20 mouse cellular contexts compared by ENCODE assay signal in genomic region chr10:45783461-45784149, GRCm38 (mm10).
DNase-seq lines count a peak whose midpoint lies in the region; ATAC-seq lines count a peak whose summit lies in the region.
"Had no signal": no experiment of that assay in that cellular context is flagged by ENCODE, and none has a peak within 500 bp of the region (broad histone marks: within the 10 kb centered on the region; RNA-seq: fewer than 3 reads in every experiment).

No protein-coding gene starts in this region.

- no peak overlapping the region for H3K9ac ChIP-seq in forebrain, embryonic 12.5 days
- H3K9ac ChIP-seq in forebrain, embryonic 14.5 days (ENCODE audit: low read length): no peak overlapping the region
- no peak overlapping the region for H3K9ac ChIP-seq in midbrain, embryonic 14.5 days (replicated peaks; ENCODE audit: low read length)
- H3K9ac ChIP-seq in neural tube, embryonic 13.5 days: no peak overlapping the region

- H3K4me1 ChIP-seq in forebrain, embryonic 12.5 days: peaks cover 20% of the 10 kb centered on the region
- H3K4me1 ChIP-seq in forebrain, embryonic 14.5 days (ENCODE audit: control insufficient read depth, insufficient read depth, low read length): peaks cover 6% of the 10 kb centered on the region; the same call in 1 of the 2 replicates
- peaks cover 70% of the 10 kb centered on the region for H3K4me1 ChIP-seq in midbrain, embryonic 10.5 days
- H3K4me1 ChIP-seq in midbrain, embryonic 14.5 days (ENCODE audit: control insufficient read depth, insufficient read depth, low read length): no peaks in the 10 kb centered on the region
- H3K4me1 ChIP-seq in neural tube, embryonic 13.5 days (replicated peaks): peaks cover 26% of the 10 kb centered on the region

- no peak overlapping the region; the same call in 1 of the 2 replicates for H3K27ac ChIP-seq in forebrain, embryonic 12.5 days
- no peak overlapping the region for H3K27ac ChIP-seq in forebrain, embryonic 14.5 days (ENCODE audit: low read depth, low read length)
- H3K27ac ChIP-seq in midbrain, embryonic 10.5 days (replicated peaks): peak overlapping the region; percentile 86
- no peak overlapping the region for H3K27ac ChIP-seq in midbrain, embryonic 14.5 days (replicated peaks; ENCODE audit: low read depth, low read length)
- no peak overlapping the region for H3K27ac ChIP-seq in neural tube, embryonic 13.5 days (replicated peaks)
- H3K27ac ChIP-seq: heart, embryonic 10.5 days had no signal

- intact Hi-C loops in heart, postnatal 25 days (cut with DNase I): no loop called here

- no peak overlapping the region for H3K4me3 ChIP-seq in forebrain, embryonic 12.5 days (replicated peaks)
- H3K4me3 ChIP-seq in forebrain, embryonic 14.5 days (ENCODE audit: low read depth, low read length): no peak overlapping the region
- peak overlapping the region; percentile 26 for H3K4me3 ChIP-seq in midbrain, embryonic 10.5 days
- H3K4me3 ChIP-seq in midbrain, embryonic 14.5 days (replicated peaks; ENCODE audit: low read depth, low read length): no peak overlapping the region
- no peak overlapping the region for H3K4me3 ChIP-seq in neural tube, embryonic 13.5 days
- H3K4me3 ChIP-seq: heart, embryonic 10.5 days; myocyte had no signal

- H3K36me3 ChIP-seq in forebrain, embryonic 12.5 days (replicated peaks): no peaks in the 10 kb centered on the region
- no peaks in the 10 kb centered on the region for H3K36me3 ChIP-seq in forebrain, embryonic 14.5 days (ENCODE audit: control insufficient read depth, insufficient read depth, low read length)
- no peaks in the 10 kb centered on the region for H3K36me3 ChIP-seq in midbrain, embryonic 10.5 days
- no peaks in the 10 kb centered on the region for H3K36me3 ChIP-seq in midbrain, embryonic 14.5 days (ENCODE audit: control insufficient read depth, insufficient read depth, low read length)
- no peaks in the 10 kb centered on the region for H3K36me3 ChIP-seq in neural tube, embryonic 13.5 days
- H3K36me3 ChIP-seq: heart, embryonic 10.5 days had no signal

- H3K9me3 ChIP-seq in forebrain, embryonic 12.5 days: no peaks in the 10 kb centered on the region
- no peaks in the 10 kb centered on the region for H3K9me3 ChIP-seq in forebrain, embryonic 14.5 days (replicated peaks; ENCODE audit: control insufficient read depth, low read length)
- no peaks in the 10 kb centered on the region for H3K9me3 ChIP-seq in midbrain, embryonic 10.5 days (replicated peaks)
- no peaks in the 10 kb centered on the region for H3K9me3 ChIP-seq in midbrain, embryonic 14.5 days (ENCODE audit: control insufficient read depth, low read length)
- H3K9me3 ChIP-seq in neural tube, embryonic 13.5 days: no peaks in the 10 kb centered on the region
- H3K9me3 ChIP-seq: heart, embryonic 10.5 days had no signal

- no peaks in the 10 kb centered on the region for H3K27me3 ChIP-seq in forebrain, embryonic 12.5 days
- no peaks in the 10 kb centered on the region for H3K27me3 ChIP-seq in forebrain, embryonic 14.5 days (replicated peaks; ENCODE audit: control insufficient read depth, insufficient read depth, low read length)
- H3K27me3 ChIP-seq in midbrain, embryonic 10.5 days (ENCODE audit: low read depth, poor library complexity, severe bottlenecking): no peaks in the 10 kb centered on the region
- H3K27me3 ChIP-seq in midbrain, embryonic 14.5 days (ENCODE audit: control insufficient read depth, insufficient read depth, low read length): no peaks in the 10 kb centered on the region
- H3K27me3 ChIP-seq in neural tube, embryonic 13.5 days: no peaks in the 10 kb centered on the region
- H3K27me3 ChIP-seq: Patski had no signal

- H3K4me2 ChIP-seq in forebrain, embryonic 12.5 days: no peak overlapping the region
- H3K4me2 ChIP-seq in forebrain, embryonic 14.5 days (ENCODE audit: low read length): no peak overlapping the region
- no peak overlapping the region for H3K4me2 ChIP-seq in midbrain, embryonic 14.5 days (ENCODE audit: low read length)
- no peak overlapping the region for H3K4me2 ChIP-seq in neural tube, embryonic 13.5 days

- peak; percentile 24 for ATAC-seq in forebrain, embryonic 12.5 days (ENCODE audit: low FRiP score)
- ATAC-seq in forebrain, embryonic 14.5 days: no peak
- ATAC-seq in midbrain, embryonic 14.5 days (ENCODE audit: low FRiP score, low TSS enrichment): no peak
- peak; percentile 32; the same call in 1 of the 2 replicates for ATAC-seq in neural tube, embryonic 13.5 days (ENCODE audit: low read depth)
- ATAC-seq: Patski had no signal

- no peak for DNase-seq in forebrain, embryonic 14.5 days (ENCODE audit: low spot score)
- DNase-seq in midbrain, embryonic 10.5 days (ENCODE audit: low spot score): no peak
- DNase-seq in midbrain, embryonic 14.5 days: no peak
- peak; percentile 49 for DNase-seq in mesoderm, embryonic 11.5 days (ENCODE audit: low read depth, low spot score)
- DNase-seq in heart, postnatal 25 days (ENCODE audit: low spot score): no peak
- DNase-seq in urinary bladder, postnatal 25 days (ENCODE audit: low spot score): no peak
- DNase-seq: cerebellum, adult 11-12 months; cerebellum, postnatal 36 days; gastrocnemius, postnatal 14 days; heart, postnatal 36 days; kidney, adult 18-20 months; kidney, postnatal 36 days; lung, postnatal 36 days; right cerebral cortex, postnatal 14 days; thymus, postnatal 36 days had no signal

- 10% methylated on average over 11 of the region's 11 CpGs for WGBS in forebrain, embryonic 12.5 days
- WGBS in forebrain, embryonic 14.5 days: 22% methylated on average over 11 of the region's 11 CpGs
- 17% methylated on average over 11 of the region's 11 CpGs for WGBS in midbrain, embryonic 10.5 days
- 12% methylated on average over 11 of the region's 11 CpGs for WGBS in midbrain, embryonic 14.5 days
- 19% methylated on average over 11 of the region's 11 CpGs for WGBS in neural tube, embryonic 13.5 days

Comparison
In these comparisons a context has a peak if more than half of its experiments do, and no peak if none do; other contexts are left out.
1. ATAC-seq: peak in forebrain, embryonic 12.5 days (single experiment) and neural tube, embryonic 13.5 days (single experiment); none in forebrain, embryonic 14.5 days (single experiment) and midbrain, embryonic 14.5 days (single experiment).